Mouse (Mus musculus): ENCODE measurements at regions not wholly inside any gene's neighbourhood (a gene's known extent, or its start where the extent isn't known, plus 50 kb on each side); places are given as distances from the start of the nearest gene placed in this dataset.

GRCm38 (mm10) chr4:31268825-31269495 lies 694.9 kb upstream of the Map3k7 start:
- Histone ChIP-seq H3K27me3 (ENCODE audit: control insufficient read depth, insufficient read depth, low read length) (no peaks in the 10 kb centered on the region), H3K36me3 (ENCODE audit: control insufficient read depth, insufficient read depth, low read length) (no peaks in the 10 kb centered on the region), H3K4me1 (ENCODE audit: control insufficient read depth, insufficient read depth, low read length) (no peaks in the 10 kb centered on the region), H3K27ac (ENCODE audit: control insufficient read depth, insufficient read depth, low read depth, low read length) (no peak overlapping the region), H3K4me3 (ENCODE audit: control insufficient read depth, low read depth, low read length) (no peak overlapping the region)
- no peak for TF ChIP-seq POLR2A (IDR thresholded peaks at IDR 0.05; ENCODE audit: control insufficient read depth, low read depth, low read length)
- no peak for TF ChIP-seq CTCF (IDR thresholded peaks at IDR 0.05; ENCODE audit: control insufficient read depth, insufficient read depth, insufficient replicate concordance, low read depth, low read length)

- Histone ChIP-seq H3K4me1 (ENCODE audit: control insufficient read depth, insufficient read depth, low read length) (no peaks in the 10 kb centered on the region), H3K27ac (ENCODE audit: control insufficient read depth, insufficient read depth, low read depth, low read length) (no peak overlapping the region), H3K4me3 (ENCODE audit: control insufficient read depth, low read depth, low read length) (no peak overlapping the region), H3K27me3 (ENCODE audit: control insufficient read depth, insufficient read depth, low read length) (no peaks in the 10 kb centered on the region), H3K36me3 (ENCODE audit: control insufficient read depth, insufficient read depth, low read length) (no peaks in the 10 kb centered on the region)
- TF ChIP-seq POLR2A (IDR thresholded peaks at IDR 0.05; ENCODE audit: control insufficient read depth, low read depth, low read length) = no peak
- TF ChIP-seq CTCF (IDR thresholded peaks at IDR 0.05; ENCODE audit: control insufficient read depth, insufficient read depth, insufficient replicate concordance, low read depth, low read length) = no peak
These were observed 689.8 kb upstream of the Map3k7 start for GRCm38 (mm10) chr4:31274131-31274530.

GRCm38 (mm10) chr4:31290301-31290975 lies 673.5 kb upstream of the Map3k7 start:
- H3K4me1 ChIP-seq (ENCODE audit: control insufficient read depth, insufficient read depth, low read length) = no peaks in the 10 kb centered on the region
- no peak overlapping the region for H3K4me3 ChIP-seq (ENCODE audit: control insufficient read depth, low read depth, low read length)
- no peak for TF ChIP-seq POLR2A (IDR thresholded peaks at IDR 0.05; ENCODE audit: control insufficient read depth, low read depth, low read length)
- no peaks in the 10 kb centered on the region for H3K36me3 ChIP-seq (ENCODE audit: control insufficient read depth, insufficient read depth, low read length)
- no peaks in the 10 kb centered on the region for H3K27me3 ChIP-seq (ENCODE audit: control insufficient read depth, insufficient read depth, low read length)
- no peak overlapping the region for H3K27ac ChIP-seq (ENCODE audit: control insufficient read depth, insufficient read depth, low read depth, low read length)

GRCm38 (mm10) chr4:31293752-31294151 lies 670.1 kb upstream of the Map3k7 start:
- TF ChIP-seq POLR2A (IDR thresholded peaks at IDR 0.05; ENCODE audit: control insufficient read depth, low read depth, low read length) = no peak
- TF ChIP-seq CTCF (IDR thresholded peaks at IDR 0.05; ENCODE audit: control insufficient read depth, insufficient read depth, insufficient replicate concordance, low read depth, low read length) = no peak
- H3K27ac ChIP-seq (ENCODE audit: control insufficient read depth, insufficient read depth, low read depth, low read length) = no peak overlapping the region
- no peaks in the 10 kb centered on the region for H3K36me3 ChIP-seq (ENCODE audit: control insufficient read depth, insufficient read depth, low read length)
- no peaks in the 10 kb centered on the region for H3K27me3 ChIP-seq (ENCODE audit: control insufficient read depth, insufficient read depth, low read length)
- H3K4me3 ChIP-seq (ENCODE audit: control insufficient read depth, low read depth, low read length) = no peak overlapping the region
- H3K4me1 ChIP-seq (ENCODE audit: control insufficient read depth, insufficient read depth, low read length) = no peaks in the 10 kb centered on the region

GRCm38 (mm10) chr4:31297848-31298247 lies 666.0 kb upstream of the Map3k7 start:
- no peaks in the 10 kb centered on the region for H3K27me3 ChIP-seq (ENCODE audit: control insufficient read depth, insufficient read depth, low read length)

GRCm38 (mm10) chr4:31319269-31319668 lies 644.6 kb upstream of the Map3k7 start:
- TF ChIP-seq CTCF (IDR thresholded peaks at IDR 0.05; ENCODE audit: control insufficient read depth, insufficient read depth, insufficient replicate concordance, low read depth, low read length) = no peak
- Histone ChIP-seq H3K36me3 (ENCODE audit: control insufficient read depth, insufficient read depth, low read length) (no peaks in the 10 kb centered on the region), H3K4me3 (ENCODE audit: control insufficient read depth, low read depth, low read length) (no peak overlapping the region), H3K27me3 (ENCODE audit: control insufficient read depth, insufficient read depth, low read length) (no peaks in the 10 kb centered on the region), H3K27ac (ENCODE audit: control insufficient read depth, insufficient read depth, low read depth, low read length) (no peak overlapping the region), H3K4me1 (ENCODE audit: control insufficient read depth, insufficient read depth, low read length) (no peaks in the 10 kb centered on the region)

More at GRCm38 (mm10) chr4:31297848-31298247, 666.0 kb upstream of the Map3k7 start:
- Histone ChIP-seq H3K36me3 (ENCODE audit: control insufficient read depth, insufficient read depth, low read length) (no peaks in the 10 kb centered on the region), H3K4me1 (ENCODE audit: control insufficient read depth, insufficient read depth, low read length) (0 out of 2 replicates have a peak, but pooled peaks cover 2% of the 10 kb centered on the region), H3K4me3 (ENCODE audit: control insufficient read depth, low read depth, low read length) (no peak overlapping the region), H3K27ac (ENCODE audit: control insufficient read depth, insufficient read depth, low read depth, low read length) (no peak overlapping the region)
- TF ChIP-seq POLR2A (IDR thresholded peaks at IDR 0.05; ENCODE audit: control insufficient read depth, low read depth, low read length) = no peak
- no peak for TF ChIP-seq CTCF (IDR thresholded peaks at IDR 0.05; ENCODE audit: control insufficient read depth, insufficient read depth, insufficient replicate concordance, low read depth, low read length)

- Histone ChIP-seq H3K4me1 (ENCODE audit: control insufficient read depth, insufficient read depth, low read length) (no peaks in the 10 kb centered on the region), H3K27me3 (ENCODE audit: control insufficient read depth, insufficient read depth, low read length) (no peaks in the 10 kb centered on the region), H3K27ac (ENCODE audit: control insufficient read depth, insufficient read depth, low read depth, low read length) (no peak overlapping the region), H3K4me3 (ENCODE audit: control insufficient read depth, low read depth, low read length) (no peak overlapping the region), H3K36me3 (ENCODE audit: control insufficient read depth, insufficient read depth, low read length) (no peaks in the 10 kb centered on the region)
- TF ChIP-seq POLR2A (IDR thresholded peaks at IDR 0.05; ENCODE audit: control insufficient read depth, low read depth, low read length) = no peak
- no peak for TF ChIP-seq CTCF (IDR thresholded peaks at IDR 0.05; ENCODE audit: control insufficient read depth, insufficient read depth, insufficient replicate concordance, low read depth, low read length)
These were observed 643.0 kb upstream of the Map3k7 start for GRCm38 (mm10) chr4:31320734-31321507.
